Mouse (Mus musculus): ENCODE results near the gene Pole.

DNA sequence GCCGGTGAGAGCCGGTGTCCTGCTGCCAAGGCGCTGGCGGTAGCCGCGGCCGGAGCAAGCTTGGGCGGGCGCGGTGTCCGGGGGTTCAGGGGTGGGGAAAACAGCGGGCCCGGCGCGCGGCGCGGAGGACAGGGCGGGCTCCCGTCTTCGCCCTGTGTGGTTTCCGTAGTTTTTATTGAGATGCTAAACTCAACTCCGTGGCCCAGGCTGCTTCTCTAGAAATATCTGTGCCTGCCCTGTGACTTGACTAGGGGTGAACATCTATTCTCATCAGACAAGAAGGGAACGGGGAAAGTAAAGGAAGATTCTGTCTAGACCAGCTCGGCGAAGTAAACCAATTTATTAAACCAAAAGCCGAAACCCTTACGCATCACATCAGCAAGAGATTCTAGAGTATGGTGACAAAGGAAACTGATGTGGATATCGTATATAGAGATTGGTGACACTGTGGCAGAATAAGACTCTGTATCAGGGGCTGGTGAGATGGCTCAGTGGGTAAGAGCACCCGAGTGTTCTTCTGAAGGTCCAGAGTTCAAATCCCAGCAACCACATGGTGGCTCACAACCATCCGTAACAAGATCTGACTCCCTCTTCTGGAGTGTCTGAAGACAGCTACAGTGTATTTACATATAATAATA lies 459 bp downstream of the Pole start:
- TF ChIP-seq CTCF (IDR thresholded peaks at IDR 0.05; ENCODE audit: low read depth, low read length) (no peak), POLR2A (IDR thresholded peaks at IDR 0.05; ENCODE audit: borderline replicate concordance, low read depth, low read length) (no peak)

Data from bone marrow macrophage, adult 2 months (primary cell).